Mouse (Mus musculus) neural tube, embryonic 13.5 days (tissue): Measurements from ENCODE around the gene Dzip1l. TPM values are rescaled to one million over a fixed set of nuclear protein-coding genes. Genes with fewer than 3 reads are reported as not detected.
A peak's percentile ranks its signal among the peaks of the same experiment; 100 is the strongest.
"Not testable (repeated sequence)": the region's sequence is repeated elsewhere in the genome, so short reads cannot be mapped to it uniquely, and the experiment has no call there.

ENCODE experiments used
- ATAC-seq: fragments of 200-750 bp; cut with Nextera tagmentation; 2 replicates; pipeline ENCODE4 v1.8.0; 2017; ENCODE audit warnings: low read depth, mild to moderate bottlenecking, moderate TSS enrichment, moderate library complexity
- H3K27ac ChIP-seq: fragments of 300-500 bp; sonication (generic); replicated peaks from 2 replicates; pipeline ENCODE4 v1.5.1; 2015; ENCODE audit warnings: moderate library complexity, mild to moderate bottlenecking, inconsistent platforms
- H3K27me3 ChIP-seq: fragments of 300-500 bp; sonication (generic); 2 replicates; pipeline ENCODE4 v1.6.1; 2015; ENCODE audit warnings: mild to moderate bottlenecking, inconsistent platforms
- H3K36me3 ChIP-seq: fragments of 300-500 bp; sonication (generic); 2 replicates; pipeline ENCODE4 v1.6.1; 2015; ENCODE audit warnings: mild to moderate bottlenecking, inconsistent platforms
- H3K4me1 ChIP-seq: fragments of 300-500 bp; sonication (generic); replicated peaks from 2 replicates; pipeline ENCODE4 v1.6.1; 2015; ENCODE audit warnings: inconsistent platforms
- H3K4me2 ChIP-seq: fragments of 300-500 bp; sonication (generic); 2 replicates; pipeline ENCODE4 v1.6.1; 2015; ENCODE audit warnings: inconsistent platforms, mild to moderate bottlenecking, moderate library complexity
- H3K4me3 ChIP-seq: fragments of 300-500 bp; sonication (generic); 2 replicates; pipeline ENCODE4 v1.5.1; 2015; ENCODE audit warnings: mild to moderate bottlenecking, inconsistent platforms
- H3K9ac ChIP-seq: fragments of 300-500 bp; sonication (generic); 2 replicates; pipeline ENCODE4 v1.6.1; 2015; ENCODE audit warnings: moderate library complexity, mild to moderate bottlenecking, inconsistent platforms
- H3K9me3 ChIP-seq: fragments of 300-500 bp; sonication (generic); 2 replicates; pipeline ENCODE4 v1.6.1; 2016; ENCODE audit warnings: inconsistent platforms
- WGBS: fragments of 180-500 bp; shearing (Covaris S2); methylation state at CpG from one replicate; pipeline ENCODE4 v1.1.7; 2015; 5-methylcytosine and 5-hydroxymethylcytosine counted together
- polyA plus RNA-seq: library from polyadenylated mRNA; unstranded; fragments of >200 nt; fragmentation: Nextera tagmentation; extraction: Ambion mirVana; gene quantifications from 2 replicates; pipeline ENCODE4 v1.2.1, GENCODE M21; 2015

Dzip1l gene
- polyA plus RNA-seq: 5.6 and 7.8 TPM in 2 replicates

DNA sequence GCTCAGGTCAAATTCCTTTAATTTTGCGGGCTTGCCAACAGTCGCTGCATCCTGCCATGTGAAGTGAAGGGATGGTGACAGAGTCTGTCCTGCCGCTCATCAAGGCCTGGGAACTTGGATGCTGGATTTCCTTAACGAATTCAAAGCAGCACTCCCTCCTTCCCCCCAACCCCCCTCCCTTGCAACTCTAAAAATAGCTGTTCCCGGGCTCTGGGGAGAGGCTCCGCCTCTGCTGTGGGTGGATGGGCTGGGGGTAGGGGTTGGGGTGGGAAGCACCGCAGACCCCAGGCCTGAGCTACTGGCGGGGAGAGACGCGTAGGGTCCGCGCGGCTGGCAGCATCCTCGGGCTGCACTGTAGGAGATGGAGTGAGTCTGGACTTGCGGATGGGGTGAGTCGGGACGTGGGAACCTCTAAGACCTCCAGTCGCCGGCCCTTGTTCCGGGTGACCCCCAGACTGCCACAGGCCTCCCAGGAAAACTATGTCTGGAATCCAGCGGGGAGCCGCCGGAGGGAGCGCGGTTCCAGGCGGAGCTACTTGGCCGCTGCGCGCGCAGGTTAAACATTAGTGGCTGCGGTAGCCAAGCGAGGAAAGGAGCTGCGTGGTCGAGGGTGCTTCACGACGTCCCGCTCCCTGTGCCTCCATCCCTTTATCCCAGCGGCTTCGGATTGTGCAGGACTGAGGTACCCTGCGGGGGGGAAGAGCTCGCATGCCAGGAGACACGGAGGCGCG is at the start of gene Dzip1l:
Gene Dzip1l, plus strand, starts transcription at position 216 of the 731 bp plus-strand sequence.
- Histone ChIP-seq H3K4me2 (peak within 1 kb of the TSS; percentile 82), H3K36me3 (no peaks in the 10 kb centered on the region), H3K9ac (peak within 1 kb of the TSS; percentile 79), H3K4me3 (peak within 1 kb of the TSS; percentile 63), H3K9me3 (no peaks in the 10 kb centered on the region), H3K4me1 (peaks cover 43% of the 10 kb centered on the region), H3K27me3 (no peaks in the 10 kb centered on the region), H3K27ac (peak within 1 kb of the TSS; percentile 82)
- peak; percentile 92 for ATAC-seq
- under 1% methylated on average over 44 of the region's 44 CpGs for WGBS

DNA sequence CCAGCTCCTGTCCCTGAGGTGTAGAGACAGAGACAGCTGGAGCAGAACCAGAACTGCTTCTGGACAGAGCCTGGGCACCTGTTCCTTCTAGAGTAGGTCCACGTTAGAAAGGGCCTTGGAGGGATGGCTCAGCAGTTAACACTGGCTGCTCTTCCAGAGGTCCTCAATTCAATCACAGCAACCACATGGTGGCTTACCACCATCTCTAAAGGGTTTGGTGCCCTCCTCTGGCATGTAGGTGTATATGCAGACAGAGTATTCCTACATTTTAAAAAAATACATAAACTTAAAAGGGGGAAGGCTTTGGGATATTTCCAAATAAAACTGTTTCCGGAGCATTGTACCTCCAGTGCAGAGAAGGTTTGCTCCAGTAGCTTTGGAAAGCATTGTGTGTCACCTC is 48.6 kb upstream of the Dzip1l start:
- no peak overlapping the region for H3K27ac ChIP-seq
- no peak overlapping the region for H3K4me2 ChIP-seq
- peaks cover 13% of the 10 kb centered on the region for H3K4me1 ChIP-seq
- peaks cover 40% of the 10 kb centered on the region for H3K36me3 ChIP-seq
- no peaks in the 10 kb centered on the region for H3K27me3 ChIP-seq
- no peak for ATAC-seq
- H3K9ac ChIP-seq: no peak overlapping the region
- 55% methylated on average over 2 of the region's 2 CpGs for WGBS
- no peaks in the 10 kb centered on the region for H3K9me3 ChIP-seq
- no peak overlapping the region for H3K4me3 ChIP-seq

DNA sequence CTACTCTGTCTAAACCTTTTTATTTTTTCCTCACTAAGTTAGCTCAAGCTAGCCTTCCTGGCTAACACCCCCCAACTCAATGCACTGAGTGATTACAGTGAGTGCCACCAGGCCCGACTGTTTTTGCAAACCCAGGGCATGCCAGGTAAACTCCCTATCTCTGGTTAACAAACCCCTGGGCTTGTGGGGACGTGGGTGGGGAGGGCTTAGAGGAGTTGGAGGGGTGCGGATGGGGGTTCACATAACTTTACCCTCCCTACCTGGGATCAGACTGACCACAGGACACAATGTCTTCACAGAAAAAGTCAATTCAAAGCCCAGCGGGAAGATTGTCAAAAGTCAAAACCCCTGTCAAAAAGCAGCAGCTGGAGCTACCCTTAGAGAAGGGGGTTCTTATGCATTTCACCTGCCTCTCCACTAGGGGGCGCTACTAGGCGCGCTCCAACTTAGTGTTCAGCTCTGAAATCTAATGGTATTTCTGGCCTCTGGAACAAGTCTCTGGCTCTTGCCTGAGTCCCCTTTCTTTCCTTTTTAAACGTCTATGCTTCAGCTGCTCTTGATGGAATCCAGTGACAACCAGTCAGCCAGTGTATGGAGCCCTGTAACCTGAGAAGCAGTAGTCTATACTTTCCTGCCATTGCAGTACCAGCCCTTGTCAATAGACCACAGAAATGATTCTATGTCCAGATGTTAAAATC is 41.6 kb upstream of the Dzip1l start:
- Histone ChIP-seq H3K27ac (no peak overlapping the region), H3K36me3 (peaks cover 20% of the 10 kb centered on the region), H3K4me2 (no peak overlapping the region), H3K4me1 (no peaks in the 10 kb centered on the region), H3K4me3 (no peak overlapping the region), H3K9me3 (no peaks in the 10 kb centered on the region), H3K27me3 (no peaks in the 10 kb centered on the region), H3K9ac (no peak overlapping the region)
- ATAC-seq: no peak
- WGBS: 29% methylated on average over 8 of the region's 8 CpGs

DNA sequence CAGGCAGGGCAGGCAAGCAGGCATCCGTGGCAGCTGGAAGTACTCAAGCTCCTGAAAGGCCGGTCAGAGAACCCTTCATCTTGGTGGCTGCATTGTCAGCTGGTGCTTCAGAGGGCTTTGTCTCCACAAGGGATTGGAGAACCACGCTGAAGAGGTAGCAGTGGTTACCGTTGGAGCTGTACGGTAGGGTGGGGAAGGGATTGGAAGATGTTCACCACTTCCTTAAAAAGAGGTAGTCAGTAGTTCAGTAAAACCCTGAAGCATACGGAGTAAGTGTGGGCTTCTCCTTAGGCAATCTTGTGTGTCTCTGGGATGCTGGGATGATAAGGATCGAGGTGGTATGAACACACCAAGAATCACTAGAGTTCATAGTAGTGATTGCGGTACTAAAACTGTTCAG is 38.2 kb upstream of the Dzip1l start:
- Histone ChIP-seq H3K4me1 (no peaks in the 10 kb centered on the region), H3K4me2 (no peak overlapping the region), H3K36me3 (no peaks in the 10 kb centered on the region), H3K27ac (no peak overlapping the region), H3K4me3 (no peak overlapping the region), H3K9me3 (no peaks in the 10 kb centered on the region), H3K27me3 (no peaks in the 10 kb centered on the region), H3K9ac (no peak overlapping the region)
- no peak for ATAC-seq
- WGBS: 82% methylated on average over 8 of the region's 8 CpGs

DNA sequence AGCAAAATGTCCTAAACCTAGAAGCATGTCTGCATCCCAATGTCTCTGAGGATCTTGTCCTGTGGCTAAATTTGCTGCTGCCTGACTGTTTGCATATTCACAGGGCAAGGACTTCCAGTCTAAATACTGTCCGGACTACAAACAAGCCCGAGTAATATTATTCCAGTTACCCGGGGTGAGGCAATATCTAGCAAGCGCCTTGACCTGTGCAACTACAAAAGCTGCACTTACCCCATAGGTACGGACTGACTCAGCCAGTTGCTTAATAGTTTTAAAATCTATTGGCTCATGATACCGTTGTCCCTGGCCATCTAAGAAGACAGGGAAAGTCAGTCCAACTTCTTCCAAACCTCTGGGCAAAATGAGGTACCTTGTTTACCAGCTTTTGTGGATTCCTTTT is 30.2 kb upstream of the Dzip1l start:
- WGBS: 93% methylated on average over 6 of the region's 6 CpGs

DNA sequence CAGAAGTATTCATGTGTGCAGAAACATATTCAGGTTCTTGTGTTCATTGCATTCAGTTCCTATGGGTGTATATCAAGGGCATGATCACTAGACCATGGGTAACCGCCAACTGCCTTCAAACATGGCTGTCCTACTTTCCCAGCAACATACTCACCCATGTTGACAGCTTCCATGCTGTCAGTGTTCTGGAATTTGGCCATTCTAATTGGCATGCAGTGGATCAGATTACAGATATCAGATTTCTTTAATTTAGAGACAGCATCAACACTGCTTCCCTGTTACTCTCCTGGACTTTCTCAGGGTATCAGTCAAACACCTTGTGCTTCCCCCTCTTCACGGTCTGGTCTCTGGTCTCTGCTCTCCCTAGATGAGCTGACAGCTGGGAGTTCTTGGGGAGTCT is 25.7 kb upstream of the Dzip1l start:
- Histone ChIP-seq H3K36me3 (no peaks in the 10 kb centered on the region), H3K9ac (no peak overlapping the region), H3K4me2 (no peak overlapping the region), H3K4me1 (no peaks in the 10 kb centered on the region), H3K9me3 (no peaks in the 10 kb centered on the region), H3K4me3 (no peak overlapping the region), H3K27me3 (no peaks in the 10 kb centered on the region), H3K27ac (no peak overlapping the region)
- 78% methylated on average over 2 of the region's 2 CpGs for WGBS
- ATAC-seq: no peak

More for the DNA sequence above, 30.2 kb upstream of the Dzip1l start:
- ATAC-seq, H3K27me3 ChIP-seq, H3K9me3 ChIP-seq, H3K9ac ChIP-seq, H3K4me1 ChIP-seq, H3K4me3 ChIP-seq, H3K4me2 ChIP-seq, H3K27ac ChIP-seq, H3K36me3 ChIP-seq: not testable (repeated sequence)

DNA sequence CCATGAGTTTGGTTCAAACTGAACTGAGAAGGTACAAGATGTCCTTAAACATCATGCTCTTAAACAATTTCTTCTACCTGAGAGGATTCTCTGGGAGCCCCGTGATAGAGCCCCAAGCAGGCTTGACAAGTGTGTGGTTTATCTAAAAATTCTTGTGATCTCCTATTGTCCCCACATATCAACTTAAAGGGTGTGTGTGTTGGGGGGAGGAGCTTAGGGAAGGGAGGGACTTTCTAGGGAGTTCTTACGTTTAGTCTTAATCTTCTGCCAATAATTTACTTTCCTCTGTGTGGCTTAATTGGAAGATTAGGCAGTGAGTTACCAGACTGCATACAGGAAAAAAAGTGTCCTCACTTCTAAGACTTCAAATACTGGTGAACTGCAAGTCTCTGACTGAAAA is 17.1 kb upstream of the Dzip1l start, which contains the start of gene A4gnt:
Gene A4gnt, plus strand, starts transcription at position 301 of the 400 bp plus-strand sequence.
- H3K4me3 ChIP-seq: no peak within 1 kb of the TSS
- no peak within 1 kb of the TSS for H3K9ac ChIP-seq
- WGBS: 71% methylated on average over 2 of the region's 2 CpGs
- no peaks in the 10 kb centered on the region for H3K36me3 ChIP-seq
- no peak within 1 kb of the TSS for H3K27ac ChIP-seq
- no peaks in the 10 kb centered on the region for H3K4me1 ChIP-seq
- no peaks in the 10 kb centered on the region for H3K27me3 ChIP-seq
- no peaks in the 10 kb centered on the region for H3K9me3 ChIP-seq
- no peak for ATAC-seq
- H3K4me2 ChIP-seq: no peak within 1 kb of the TSS

DNA sequence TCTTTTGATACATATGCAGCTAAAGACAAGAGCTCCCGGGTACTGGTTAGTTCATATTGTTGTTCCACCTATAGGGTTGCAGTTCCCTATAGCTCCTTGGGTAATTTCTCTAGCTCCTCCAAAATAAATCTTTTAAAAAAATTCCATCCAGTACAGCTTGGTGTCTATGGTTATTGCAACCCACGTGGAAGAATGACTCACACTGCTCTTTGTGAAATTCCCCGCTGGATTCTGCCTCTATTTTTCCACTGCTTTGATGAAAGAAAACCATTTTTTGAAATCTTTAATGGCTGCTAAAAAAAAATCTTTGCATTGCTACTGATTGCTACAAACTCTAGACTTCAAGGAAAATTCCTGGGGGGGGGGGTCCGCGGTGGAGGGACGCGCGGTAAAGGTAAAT is 9.6 kb upstream of the Dzip1l start:
- Histone ChIP-seq H3K9me3 (no peaks in the 10 kb centered on the region), H3K27me3 (no peaks in the 10 kb centered on the region), H3K4me3 (no peak overlapping the region), H3K36me3 (no peaks in the 10 kb centered on the region), H3K9ac (no peak overlapping the region), H3K27ac (no peak overlapping the region), H3K4me2 (no peak overlapping the region), H3K4me1 (no peaks in the 10 kb centered on the region)
- ATAC-seq: no peak
- 93% methylated on average over 8 of the region's 8 CpGs for WGBS

DNA sequence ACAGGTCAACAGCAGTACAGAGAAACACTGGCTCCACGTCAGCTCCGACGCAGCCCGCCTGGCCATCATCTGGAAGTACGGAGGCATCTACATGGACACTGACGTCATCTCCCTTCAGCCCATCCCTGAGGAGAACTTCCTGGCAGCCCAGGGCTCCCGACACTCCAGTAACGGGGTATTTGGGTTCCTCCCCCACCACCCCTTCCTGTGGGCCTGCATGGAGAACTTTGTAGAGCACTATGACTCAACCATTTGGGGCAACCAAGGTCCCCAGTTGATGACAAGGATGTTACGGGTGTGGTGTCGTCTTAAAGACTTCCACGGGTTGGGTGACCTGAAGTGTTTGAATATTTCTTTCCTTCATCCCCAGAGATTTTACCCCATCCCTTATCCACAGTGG is 9.1 kb upstream of the Dzip1l start:
- 92% methylated on average over 11 of the region's 11 CpGs for WGBS
- ATAC-seq: no peak
- no peak overlapping the region for H3K4me3 ChIP-seq
- H3K27ac ChIP-seq: no peak overlapping the region
- H3K4me2 ChIP-seq: no peak overlapping the region
- H3K9me3 ChIP-seq: no peaks in the 10 kb centered on the region
- H3K36me3 ChIP-seq: no peaks in the 10 kb centered on the region
- no peaks in the 10 kb centered on the region for H3K4me1 ChIP-seq
- H3K9ac ChIP-seq: no peak overlapping the region
- H3K27me3 ChIP-seq: no peaks in the 10 kb centered on the region

DNA sequence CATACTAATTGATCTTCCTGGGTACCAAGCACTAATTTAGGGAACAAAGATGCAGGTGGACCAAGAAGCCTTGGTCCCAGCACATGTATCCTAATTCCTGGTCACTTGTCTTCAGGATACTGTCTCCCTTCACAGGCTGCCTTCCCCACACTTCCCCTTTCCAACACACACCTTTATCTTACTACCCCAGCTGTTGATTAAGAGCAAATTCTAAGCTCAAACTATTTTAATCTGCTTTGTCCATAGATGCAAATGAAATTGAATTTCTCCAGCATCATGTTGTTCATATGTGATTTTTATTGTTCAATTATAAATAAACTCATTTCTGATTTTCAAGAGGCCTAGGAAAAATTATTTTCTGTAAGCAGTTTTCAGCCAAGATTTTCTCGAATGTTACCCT is 7.3 kb upstream of the Dzip1l start:
- H3K9me3 ChIP-seq: no peaks in the 10 kb centered on the region
- H3K4me1 ChIP-seq: no peaks in the 10 kb centered on the region
- H3K4me2 ChIP-seq: no peak overlapping the region
- WGBS: 90% methylated on average over 1 of the region's 1 CpGs
- no peaks in the 10 kb centered on the region for H3K36me3 ChIP-seq
- no peak for ATAC-seq
- H3K27ac ChIP-seq: no peak overlapping the region
- no peak overlapping the region for H3K4me3 ChIP-seq
- no peaks in the 10 kb centered on the region for H3K27me3 ChIP-seq
- H3K9ac ChIP-seq: no peak overlapping the region

DNA sequence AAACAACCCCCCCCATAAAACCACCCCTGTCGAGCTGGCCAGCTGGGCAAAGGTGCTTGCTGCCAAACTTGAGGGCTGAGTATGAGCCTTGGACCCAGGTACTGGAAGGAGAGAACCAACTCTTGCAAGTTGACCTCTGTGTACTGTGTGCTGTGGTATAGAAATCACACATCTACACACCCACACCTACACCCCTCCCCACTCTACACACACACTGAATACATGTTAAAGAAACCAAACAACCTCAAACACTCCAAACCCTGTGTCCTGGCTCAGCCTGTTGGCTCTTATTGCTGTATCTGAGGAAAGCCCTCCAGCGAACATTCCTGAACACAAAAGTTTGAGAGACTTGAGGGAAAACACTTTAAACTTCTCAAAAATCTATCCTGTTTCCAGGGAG is 6.3 kb upstream of the Dzip1l start:
- no peaks in the 10 kb centered on the region for H3K9me3 ChIP-seq
- 63% methylated on average over 2 of the region's 2 CpGs for WGBS
- H3K4me3 ChIP-seq: no peak overlapping the region
- H3K27me3 ChIP-seq: no peaks in the 10 kb centered on the region
- H3K4me2 ChIP-seq: no peak overlapping the region
- H3K36me3 ChIP-seq: no peaks in the 10 kb centered on the region
- no peak overlapping the region for H3K27ac ChIP-seq
- H3K9ac ChIP-seq: no peak overlapping the region
- no peaks in the 10 kb centered on the region for H3K4me1 ChIP-seq
- no peak for ATAC-seq

DNA sequence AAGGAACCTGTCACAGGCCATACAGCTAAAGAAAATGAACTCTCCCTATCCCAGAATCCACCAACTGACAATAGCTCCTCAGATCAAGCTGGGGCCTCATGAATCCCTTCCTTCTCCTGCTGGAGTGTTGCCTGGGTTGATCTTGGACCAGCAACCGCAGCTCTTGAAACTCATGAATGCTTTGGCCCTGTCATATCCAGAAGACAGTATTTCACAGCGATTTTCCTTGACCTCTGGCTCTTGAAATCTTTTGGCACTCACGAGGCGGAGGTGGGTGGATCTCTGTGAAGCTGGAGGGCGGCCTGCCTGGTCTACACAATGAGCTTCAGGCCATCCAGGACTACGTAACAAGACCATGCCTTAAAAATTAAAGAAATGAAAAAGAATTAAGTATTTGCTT is 5.2 kb upstream of the Dzip1l start:
- ATAC-seq: no peak
- H3K9ac ChIP-seq: no peak overlapping the region

More for the DNA sequence above, 5.2 kb upstream of the Dzip1l start:
- Histone ChIP-seq H3K27me3 (no peaks in the 10 kb centered on the region), H3K4me2 (no peak overlapping the region), H3K4me3 (no peak overlapping the region), H3K36me3 (no peaks in the 10 kb centered on the region), H3K9me3 (no peaks in the 10 kb centered on the region), H3K27ac (no peak overlapping the region), H3K4me1 (peaks cover 7% of the 10 kb centered on the region)
- 83% methylated on average over 6 of the region's 6 CpGs for WGBS
